Mouse (Mus musculus) urinary bladder, postnatal 25 days (tissue): Measurements from ENCODE around the gene Clec14a.

Experiments used
- DNase-seq: peaks from one replicate; pipeline ENCODE4 v3.0.0; 2022; ENCODE audit warnings: low spot score

The Clec14a gene

DNA sequence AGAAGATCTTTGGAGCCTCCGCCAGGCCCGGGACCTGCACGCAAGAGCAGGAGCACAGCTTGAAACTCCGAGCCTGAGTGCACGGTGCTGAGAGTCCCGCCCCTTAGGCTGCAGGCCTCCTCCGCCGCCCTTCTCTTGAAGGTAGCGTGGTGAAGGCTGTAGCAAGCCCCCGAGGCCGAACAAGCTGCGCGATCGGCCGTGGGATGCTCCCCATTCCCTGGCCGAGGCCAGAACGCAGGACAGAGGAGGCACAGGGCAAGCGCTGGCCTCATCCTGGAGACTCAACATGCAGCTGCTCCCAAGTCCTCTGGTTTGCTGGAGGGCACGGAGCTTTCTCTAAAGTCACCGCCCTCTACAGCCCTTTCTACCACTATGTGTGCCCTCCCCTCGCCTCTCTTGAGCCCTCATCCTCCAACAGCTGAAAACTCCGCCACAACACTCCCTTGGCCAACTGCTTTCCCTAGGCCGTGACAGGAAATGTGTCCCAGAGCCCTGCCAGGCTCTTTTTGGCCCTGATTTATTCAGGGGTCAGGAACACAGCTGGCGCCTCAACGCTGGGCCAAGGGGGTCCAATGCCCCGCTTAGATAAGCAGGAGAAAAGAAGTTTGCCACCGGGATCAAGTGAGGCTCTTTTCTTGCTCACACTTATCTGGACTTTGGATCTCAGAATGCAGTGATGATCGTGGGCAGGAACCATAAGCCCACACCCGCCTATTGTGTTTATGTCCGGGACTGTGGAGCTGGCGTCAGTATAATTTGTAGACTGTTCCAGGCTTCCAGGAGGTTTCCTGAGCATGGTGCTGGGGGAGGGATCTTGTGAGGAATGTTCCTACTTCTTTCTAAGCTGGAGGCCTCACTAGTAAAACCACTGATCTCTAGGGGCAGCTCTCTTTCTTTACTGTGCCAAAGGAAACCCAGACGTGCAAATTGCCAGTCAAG is at the start of gene Clec14a:
Clec14a (minus strand) TSS at position 728 of the 939 bp plus-strand sequence.
- peak; percentile 4 for DNase-seq

DNA sequence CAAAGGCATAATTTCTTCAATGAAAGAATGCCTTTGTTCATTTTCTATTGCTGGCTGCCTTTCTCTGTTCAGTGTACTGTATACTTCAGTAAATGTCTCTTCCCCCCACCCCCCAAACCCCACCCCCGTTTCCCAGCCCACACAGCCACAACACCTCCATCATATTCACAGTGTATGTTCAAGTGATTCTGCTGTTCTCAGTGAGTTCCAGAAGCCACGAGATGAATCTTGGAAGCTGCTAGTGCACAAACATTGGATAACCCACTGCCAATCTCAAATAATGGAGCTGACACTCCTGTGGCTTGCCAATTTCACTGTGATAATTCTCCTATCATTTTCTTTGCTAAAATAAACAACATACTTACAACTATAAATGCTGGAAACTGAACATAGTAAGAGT is 38.7 kb upstream of the Clec14a start:
- no peak for DNase-seq

DNA sequence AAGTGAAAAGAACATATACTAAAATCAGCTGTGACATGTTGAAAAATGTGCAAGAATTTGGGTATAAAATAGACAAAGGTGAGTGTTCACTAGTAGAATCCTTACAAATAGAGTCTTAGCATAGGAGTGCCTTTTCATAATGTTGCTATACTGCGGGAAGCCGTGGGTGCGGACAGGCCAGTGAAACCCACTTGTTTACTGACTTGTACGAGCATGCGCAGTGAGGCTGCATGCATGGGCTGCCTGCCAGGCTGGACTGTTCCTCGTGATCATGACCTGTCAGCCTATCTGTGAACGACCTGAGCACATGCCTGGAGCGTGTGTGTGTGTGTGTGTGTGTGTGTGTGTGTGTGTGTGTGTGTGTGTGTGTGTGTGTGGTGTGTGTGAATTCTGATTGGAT is 37.3 kb upstream of the Clec14a start:
- peak; percentile 23 for DNase-seq

DNA sequence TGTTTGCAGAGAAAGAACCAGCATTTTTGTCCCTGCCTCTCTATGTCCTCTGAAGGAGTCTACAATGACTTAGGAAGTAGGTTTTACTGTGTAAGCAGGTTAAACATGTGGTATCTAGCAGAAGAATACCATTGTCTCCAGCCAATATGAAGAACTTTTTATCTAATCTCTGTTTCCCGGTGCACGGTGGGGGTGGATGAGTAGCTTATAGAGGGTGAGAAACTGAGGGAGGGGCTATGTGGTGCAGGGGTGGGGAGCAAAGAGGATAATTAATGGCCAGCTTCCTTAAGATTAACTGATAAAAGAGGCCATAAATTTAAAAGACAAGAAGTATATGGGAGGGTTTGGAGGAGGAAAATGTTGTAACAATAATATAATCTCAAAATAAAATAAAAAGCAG is 36.5 kb upstream of the Clec14a start:
- DNase-seq, result no peak

DNA sequence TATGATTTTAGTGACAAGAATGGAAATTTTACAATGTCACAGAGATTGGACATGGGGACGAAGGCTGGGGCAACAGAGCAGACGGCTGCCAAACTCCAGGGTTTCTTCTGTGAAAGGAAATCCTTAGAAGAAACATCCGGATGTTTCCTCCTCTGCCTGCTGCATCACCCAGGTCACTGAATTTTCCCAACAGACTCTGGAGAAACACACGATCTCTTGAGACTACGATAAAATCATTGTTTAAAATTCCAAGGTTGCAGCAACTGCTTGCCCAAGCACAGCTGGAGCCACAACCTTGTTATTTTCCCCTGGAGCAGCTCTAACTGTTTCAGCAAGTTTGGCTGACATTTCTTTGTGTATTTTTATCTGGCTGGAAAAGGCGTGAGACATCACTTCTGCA is 27.9 kb upstream of the Clec14a start:
- no peak for DNase-seq

DNA sequence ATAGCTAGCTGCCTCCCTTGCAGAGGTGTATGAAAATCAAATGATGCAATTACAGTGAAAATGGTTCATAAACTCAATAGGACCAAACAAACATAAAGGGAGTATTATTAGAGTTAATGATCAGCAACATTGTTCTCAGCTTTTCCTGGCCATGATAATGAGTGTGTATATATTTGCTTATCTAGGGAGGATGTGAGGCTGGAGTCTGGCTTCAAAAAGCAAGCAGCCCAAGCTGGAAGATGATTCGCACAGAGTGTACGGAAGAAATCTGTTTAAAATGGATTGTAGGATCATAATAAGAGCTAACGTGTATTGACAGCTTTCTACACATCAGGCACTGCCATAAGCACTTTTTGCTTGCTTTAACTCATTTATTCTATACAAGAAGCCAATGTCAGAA is 16.8 kb upstream of the Clec14a start:
- DNase-seq, result no peak

DNA sequence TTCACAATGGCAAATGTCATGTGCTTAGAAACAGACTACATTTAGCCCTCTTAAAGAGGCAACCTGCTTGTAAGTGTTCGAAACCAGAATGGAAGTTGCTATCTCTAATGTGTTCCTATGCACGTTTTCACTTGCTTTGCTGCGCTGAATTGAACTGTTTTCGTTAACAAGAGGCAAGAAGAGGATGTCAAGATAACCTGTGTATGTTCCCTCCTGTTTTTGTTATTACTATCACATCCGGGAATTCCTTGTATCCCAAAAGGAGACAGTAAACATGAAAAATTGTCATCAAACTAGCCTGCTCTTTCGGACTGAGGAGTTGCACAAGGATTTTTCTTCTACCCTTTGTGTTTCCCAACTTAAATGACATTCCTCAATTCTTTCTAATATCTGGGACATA is 1.4 kb upstream of the Clec14a start:
- DNase-seq, result no peak

DNA sequence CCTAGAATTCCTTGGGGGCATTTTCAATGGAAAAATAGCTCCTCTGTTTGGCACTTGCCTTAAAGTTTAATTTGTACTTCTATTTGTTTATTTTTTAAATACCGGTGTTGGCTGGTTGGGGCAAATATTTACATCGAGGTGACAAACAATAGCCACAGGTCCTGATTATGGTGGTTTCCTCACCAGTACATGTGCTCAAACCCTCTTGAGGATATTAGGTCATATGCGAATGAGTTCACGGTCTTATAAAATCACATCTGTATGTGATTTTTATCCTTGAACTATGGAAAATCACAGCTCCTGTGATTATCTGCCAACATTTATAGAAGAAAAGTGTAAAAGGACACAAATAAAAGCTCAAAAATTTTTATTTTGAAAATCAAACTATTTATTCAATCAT is 415 bp upstream of the Clec14a start:
- no peak for DNase-seq

DNA sequence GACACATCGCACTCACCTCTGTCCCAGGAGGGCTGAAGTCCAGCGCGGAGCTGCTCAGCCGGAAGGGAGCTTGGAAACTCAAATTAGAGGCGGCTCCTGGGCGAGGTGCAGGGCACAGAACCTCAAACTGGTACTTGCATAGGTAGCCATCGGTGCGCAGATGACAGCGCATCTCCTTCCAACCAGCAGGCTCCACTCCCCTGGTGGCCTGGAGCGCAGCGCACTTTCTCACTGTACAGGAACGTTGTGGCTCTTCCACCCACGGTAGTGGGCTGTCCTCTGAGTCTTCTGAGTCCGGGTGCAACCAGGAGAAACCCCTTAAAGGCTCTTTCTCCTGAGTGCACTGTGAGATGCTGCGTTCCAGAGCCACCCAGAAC is 916 bp downstream of the Clec14a start:
- DNase-seq, result peak; percentile 2

DNA sequence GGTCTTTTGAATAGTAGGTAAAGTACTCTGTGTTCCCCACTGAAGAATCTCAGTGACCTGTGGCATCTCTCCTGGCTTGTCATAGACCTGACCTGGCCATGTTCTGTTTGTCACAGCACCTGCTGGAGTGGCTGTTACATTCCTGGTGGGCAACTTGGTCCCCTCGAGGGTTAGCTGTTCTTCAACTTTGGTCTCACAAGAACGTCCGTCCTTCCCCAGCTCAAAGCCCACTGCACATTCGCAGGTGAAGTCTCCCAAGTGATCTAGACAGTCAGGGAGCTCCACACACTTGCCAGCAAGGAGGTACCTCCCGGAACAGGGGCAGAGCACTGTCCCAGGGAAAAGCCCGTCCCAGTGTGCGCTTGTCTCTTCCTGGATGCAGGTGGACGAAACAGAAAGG is 1.3 kb downstream of the Clec14a start:
- no peak for DNase-seq

DNA sequence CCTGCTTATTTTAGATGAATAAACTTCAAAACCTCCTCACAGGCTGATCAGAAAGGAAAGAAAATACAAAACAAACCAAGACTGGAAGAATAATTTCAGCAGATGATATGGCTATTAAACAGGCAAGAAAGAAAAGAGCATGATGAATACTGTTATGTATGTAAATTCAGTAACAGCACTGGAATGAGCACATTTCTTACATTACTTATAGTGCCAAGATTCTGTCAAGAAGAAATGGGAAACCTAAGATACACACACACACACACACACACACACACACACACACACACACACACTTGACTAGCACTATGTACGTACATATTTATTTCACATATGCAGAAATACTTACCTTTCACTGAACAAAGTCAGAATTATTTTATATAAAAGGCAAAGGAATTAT is 17.2 kb downstream of the Clec14a start:
- no peak for DNase-seq

DNA sequence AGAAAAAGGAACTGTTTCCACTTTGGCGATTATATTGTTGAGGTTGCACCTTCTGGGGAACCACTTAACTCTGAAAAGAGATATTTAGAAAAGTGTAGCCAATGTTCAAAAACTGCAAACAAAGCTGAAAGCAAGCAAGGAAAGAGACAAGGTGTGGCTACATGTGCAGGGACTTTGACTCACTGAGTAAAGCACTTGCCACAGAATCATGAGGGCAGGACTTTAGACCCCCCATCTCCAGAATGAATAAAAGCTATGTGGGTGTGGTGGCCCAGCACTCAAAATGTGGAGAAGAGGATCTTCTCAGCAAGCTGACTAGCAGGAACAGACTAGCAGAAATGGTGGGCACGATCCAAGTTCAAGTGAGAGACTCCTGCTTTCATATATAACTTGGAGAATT is 36.6 kb downstream of the Clec14a start:
- no peak for DNase-seq

DNA sequence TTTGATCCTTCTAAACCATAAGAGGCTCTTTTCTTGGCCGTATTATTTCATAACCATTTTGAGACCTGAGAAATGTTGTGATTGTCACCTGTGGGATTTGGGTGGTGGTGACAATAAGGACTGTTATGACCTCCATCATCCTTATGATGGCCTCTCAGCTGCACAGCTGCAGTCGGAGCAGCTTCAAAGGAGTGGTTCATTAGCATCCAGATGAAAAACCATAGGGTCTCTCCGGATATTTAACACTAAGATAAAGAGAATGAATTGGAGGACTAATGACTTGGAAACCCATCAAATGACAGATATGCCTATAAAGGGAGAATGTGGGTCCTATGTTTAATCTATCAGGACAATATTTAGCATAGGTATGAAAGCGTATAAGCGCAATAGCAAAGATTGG is 43.4 kb downstream of the Clec14a start:
- no peak for DNase-seq

DNA sequence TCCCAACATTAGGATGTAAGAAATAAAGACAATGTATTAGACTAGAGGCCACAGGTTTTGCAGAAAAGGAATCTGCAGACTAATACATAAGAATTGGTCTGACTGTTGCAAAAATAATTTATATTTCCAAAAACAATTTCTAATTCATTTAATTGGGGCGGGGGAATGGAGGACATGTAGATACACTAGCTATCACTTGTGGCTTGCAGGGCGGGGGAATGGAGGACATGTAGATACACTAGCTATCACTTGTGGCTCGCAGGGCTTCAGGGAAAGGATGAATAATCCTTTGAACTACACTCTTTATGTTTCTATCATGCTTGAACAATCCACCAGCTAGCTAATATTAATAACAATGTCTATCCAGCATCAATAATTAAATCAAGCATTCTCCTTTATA is 50.0 kb downstream of the Clec14a start:
- no peak for DNase-seq

DNA sequence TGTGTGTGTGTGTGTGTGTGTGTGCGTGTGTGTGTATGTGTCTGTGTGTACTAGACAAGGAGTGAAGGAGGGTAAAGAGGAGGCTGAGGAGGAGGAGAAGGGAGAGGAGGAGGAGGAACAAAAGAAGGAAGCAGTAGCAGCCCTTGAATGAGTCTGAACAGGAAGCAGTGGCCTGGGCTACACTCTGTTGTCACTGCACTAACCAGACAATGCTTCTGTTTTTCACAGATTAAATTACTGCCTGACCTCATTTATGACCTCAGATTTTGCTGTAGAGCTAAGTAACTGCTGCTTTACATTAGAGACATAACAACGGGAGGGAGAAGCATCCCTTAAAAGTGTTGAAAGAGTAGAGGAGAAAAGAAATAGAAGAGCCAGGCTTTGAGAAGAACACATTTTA is 52.9 kb downstream of the Clec14a start:
- DNase-seq, result no peak
